Mouse (Mus musculus): ENCODE results near the gene Mef2d. TPM values are rescaled to one million over a fixed set of nuclear protein-coding genes. Genes with fewer than 3 reads are reported as not detected.

Gene Mef2d
- polyA plus RNA-seq, 1 experiment from 2014 or later = 11.1 TPM

DNA sequence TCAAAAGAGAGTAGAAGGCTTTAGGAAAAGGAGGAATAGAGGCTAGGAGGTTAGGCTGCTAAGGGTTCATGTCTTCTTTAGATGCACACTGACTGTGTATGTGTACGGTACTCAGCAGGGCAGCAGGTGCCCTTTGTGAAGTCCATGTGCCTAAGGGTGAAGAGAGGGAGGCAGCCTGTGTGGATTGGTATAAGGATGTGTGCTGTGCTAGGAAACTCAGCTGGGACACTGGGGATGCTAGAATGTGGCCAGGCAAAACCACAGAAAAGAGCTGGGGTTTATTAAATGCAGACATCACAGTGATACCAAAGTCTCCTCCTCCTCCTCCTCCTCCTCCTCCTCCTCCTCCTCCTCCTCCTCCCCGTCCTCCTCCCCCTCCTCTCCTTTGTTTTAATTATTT is 75.5 kb downstream of the Mef2d start:
- 27% methylated on average over 1 of the region's 2 CpGs for WGBS
- Histone ChIP-seq H3K27ac (peak overlapping the region; percentile 98), H3K36me3 (replicated peaks) (peaks cover 83% of the 10 kb centered on the region), H3K27me3 (ENCODE audit: poor library complexity, severe bottlenecking) (peaks cover 100% of the 10 kb centered on the region), H3K9me3 (no peaks in the 10 kb centered on the region), H3K4me1 (peaks cover 99% of the 10 kb centered on the region), H3K4me3 (peak overlapping the region; percentile 78)
- DNase-seq (ENCODE audit: extremely low spot score, low spot score) = no peak

DNA sequence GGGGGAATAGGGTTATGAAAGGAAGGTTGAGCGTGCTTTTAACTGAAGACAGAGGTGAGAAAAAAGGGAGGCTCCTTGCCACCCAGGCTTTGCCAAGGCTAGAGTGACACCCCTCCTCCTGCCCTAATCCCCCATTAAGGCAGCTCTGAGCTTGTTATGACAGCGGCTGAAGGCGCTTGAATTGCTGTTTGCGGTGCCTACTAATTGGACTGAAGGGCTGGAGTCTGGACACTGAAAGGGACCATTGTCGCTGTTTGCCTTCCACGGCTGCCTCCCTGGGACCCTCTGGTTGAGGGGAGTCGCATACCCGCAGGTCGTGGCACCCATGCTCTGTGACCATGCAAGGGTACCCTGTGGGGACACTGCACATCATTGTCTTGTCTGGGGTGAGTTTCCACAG is 77.8 kb downstream of the Mef2d start:
- Histone ChIP-seq H3K27me3 (ENCODE audit: poor library complexity, severe bottlenecking) (peaks cover 100% of the 10 kb centered on the region), H3K4me1 (peaks cover 99% of the 10 kb centered on the region), H3K27ac (peak overlapping the region; percentile 98), H3K36me3 (replicated peaks) (peaks cover 96% of the 10 kb centered on the region), H3K4me3 (peak overlapping the region; percentile 78), H3K9me3 (no peaks in the 10 kb centered on the region)
- WGBS = 8% methylated on average over 9 of the region's 9 CpGs
- peak; percentile 72 for DNase-seq (ENCODE audit: extremely low spot score, low spot score)

DNA sequence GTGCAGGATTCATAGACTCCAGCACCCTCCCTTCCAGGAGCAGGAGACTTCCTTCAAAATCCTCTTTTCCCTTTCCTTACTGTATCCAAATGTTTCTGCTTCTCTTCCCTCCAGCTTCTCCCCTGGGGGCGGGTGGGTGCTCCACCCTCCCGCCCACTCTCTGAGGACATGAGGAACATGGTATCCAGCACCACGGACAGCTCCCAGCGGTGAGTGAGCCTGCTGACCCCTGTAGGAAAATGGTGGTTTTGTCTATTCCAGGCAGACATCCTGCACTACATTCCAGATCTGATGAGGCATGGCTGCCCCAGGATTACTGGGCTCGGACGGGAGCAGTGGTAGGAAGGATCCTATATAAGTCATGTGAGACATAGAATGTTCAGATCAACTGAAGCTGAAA is 78.7 kb downstream of the Mef2d start:
- H3K36me3 ChIP-seq (replicated peaks) = peaks cover 96% of the 10 kb centered on the region
- H3K27ac ChIP-seq = peak overlapping the region; percentile 98
- H3K4me1 ChIP-seq = peaks cover 99% of the 10 kb centered on the region
- peak overlapping the region; percentile 78 for H3K4me3 ChIP-seq
- DNase-seq (ENCODE audit: extremely low spot score, low spot score) = no peak
- H3K27me3 ChIP-seq (ENCODE audit: poor library complexity, severe bottlenecking) = peaks cover 100% of the 10 kb centered on the region
- 9% methylated on average over 6 of the region's 6 CpGs for WGBS
- H3K9me3 ChIP-seq = no peaks in the 10 kb centered on the region

Small RNA genes lying within 50 kb of the gene (microRNA-seq; reads per million reads assigned to microRNA genes)
- gene Gm25641 (not detected), gene Mir3093 (43.1 reads per million, percentile 40 among the genes with 10 or more reads in this experiment), gene Mir9-1 (not detected)

Other genes with a start within 250 kb of the Mef2d start
- gene Hdgf, start 236.1 kb upstream of the Mef2d start, polyA plus RNA-seq (2016; fragmentation: Nextera tagmentation; extraction: Ambion mirVana) = 199 and 219 TPM in 2 replicates
- gene Mrpl24, start 222.9 kb upstream of the Mef2d start, polyA plus RNA-seq (2016; fragmentation: Nextera tagmentation; extraction: Ambion mirVana) = 71.4 and 74.8 TPM in 2 replicates
- 87.7 and 88.3 TPM in 2 replicates for gene Isg20l2, start 212.1 kb upstream of the Mef2d start, polyA plus RNA-seq (2016; fragmentation: Nextera tagmentation; extraction: Ambion mirVana)
- 19.1 and 22.8 TPM in 2 replicates for gene Rrnad1, start 211.7 kb upstream of the Mef2d start, polyA plus RNA-seq (2016; fragmentation: Nextera tagmentation; extraction: Ambion mirVana)
- gene Crabp2, start 193.7 kb upstream of the Mef2d start, polyA plus RNA-seq (2016; fragmentation: Nextera tagmentation; extraction: Ambion mirVana) = 834 and 866 TPM in 2 replicates
- 81.2 and 86.9 TPM in 2 replicates for gene Nes, start 171.3 kb upstream of the Mef2d start, polyA plus RNA-seq (2016; fragmentation: Nextera tagmentation; extraction: Ambion mirVana)
- 0.17 TPM in 2 replicates for gene Bcan, start 142.1 kb upstream of the Mef2d start, polyA plus RNA-seq (2016; fragmentation: Nextera tagmentation; extraction: Ambion mirVana)
- gene Hapln2, start 114.8 kb upstream of the Mef2d start, polyA plus RNA-seq (2016; fragmentation: Nextera tagmentation; extraction: Ambion mirVana) = not detected in 2 replicates
- gene Gpatch4, start 99.3 kb upstream of the Mef2d start, polyA plus RNA-seq (2016; fragmentation: Nextera tagmentation; extraction: Ambion mirVana) = 52.4 and 54.5 TPM in 2 replicates
- gene Naxe, start 83.9 kb upstream of the Mef2d start, polyA plus RNA-seq (2016; fragmentation: Nextera tagmentation; extraction: Ambion mirVana) = 125 and 134 TPM in 2 replicates
- not detected in 2 replicates for gene Ttc24, start 64.1 kb upstream of the Mef2d start, polyA plus RNA-seq (2016; fragmentation: Nextera tagmentation; extraction: Ambion mirVana)
- 30.3 and 30.4 TPM in 2 replicates for gene Iqgap3, start 60.4 kb upstream of the Mef2d start, polyA plus RNA-seq (2016; fragmentation: Nextera tagmentation; extraction: Ambion mirVana)
- 0.37 and 0.38 TPM in 2 replicates for gene Rhbg, start 112.3 kb downstream of the Mef2d start, polyA plus RNA-seq (2016; fragmentation: Nextera tagmentation; extraction: Ambion mirVana)
- gene Gm38392, start 144.8 kb downstream of the Mef2d start, polyA plus RNA-seq (2016; fragmentation: Nextera tagmentation; extraction: Ambion mirVana) = 0.14 TPM in 1 of 2 replicates, not detected in the other
- gene Tsacc, start 154.6 kb downstream of the Mef2d start, polyA plus RNA-seq (2016; fragmentation: Nextera tagmentation; extraction: Ambion mirVana) = 14.3 TPM in 2 replicates
- 874 and 908 TPM in 2 replicates for gene Cct3, start 154.7 kb downstream of the Mef2d start, polyA plus RNA-seq (2016; fragmentation: Nextera tagmentation; extraction: Ambion mirVana)
- gene Glmp, start 182.7 kb downstream of the Mef2d start, polyA plus RNA-seq (2016; fragmentation: Nextera tagmentation; extraction: Ambion mirVana) = 114 and 124 TPM in 2 replicates
- gene Tmem79, start 193.8 kb downstream of the Mef2d start, polyA plus RNA-seq (2016; fragmentation: Nextera tagmentation; extraction: Ambion mirVana) = 2.7 and 3.3 TPM in 2 replicates
- gene Smg5, start 193.9 kb downstream of the Mef2d start, polyA plus RNA-seq (2016; fragmentation: Nextera tagmentation; extraction: Ambion mirVana) = 81.7 and 85.6 TPM in 2 replicates
- 1.1 and 1.2 TPM in 2 replicates for gene Paqr6, start 222.2 kb downstream of the Mef2d start, polyA plus RNA-seq (2016; fragmentation: Nextera tagmentation; extraction: Ambion mirVana)
- 0.10 and 0.24 TPM in 2 replicates for gene Bglap3, start 230.4 kb downstream of the Mef2d start, polyA plus RNA-seq (2016; fragmentation: Nextera tagmentation; extraction: Ambion mirVana)
- not detected in 2 replicates for gene Bglap2, start 236.3 kb downstream of the Mef2d start, polyA plus RNA-seq (2016; fragmentation: Nextera tagmentation; extraction: Ambion mirVana)
- gene Bglap, start 242.1 kb downstream of the Mef2d start, polyA plus RNA-seq (2016; fragmentation: Nextera tagmentation; extraction: Ambion mirVana) = 0.84 TPM in 1 of 2 replicates, not detected in the other

Data from forebrain, embryonic 10.5 days (tissue).